9 mouse cellular contexts compared by ENCODE assay signal in genomic region chr17:24667416-24667815, GRCm38 (mm10). TPM values are rescaled to one million over a fixed set of nuclear protein-coding genes. Genes with fewer than 3 reads are reported as not detected.
DNase-seq lines count a peak whose midpoint lies in the region; ATAC-seq and TF ChIP-seq lines count a peak whose summit lies in the region.
"Had no signal": no experiment of that assay in that cellular context is flagged by ENCODE, and none has a peak within 500 bp of the region (broad histone marks: within the 10 kb centered on the region; RNA-seq: fewer than 3 reads in every experiment).

No protein-coding gene starts in this region.

- peak; percentile 65 to 86 for DNase-seq in adrenal gland, adult (ENCODE audit: inconsistent age in 2 of 2, low spot score in 1 of 2)
- no peak for DNase-seq in adrenal gland, adult 8-10 months
- peak; percentile 38 for DNase-seq in neural tube, embryonic 11.5 days (ENCODE audit: low spot score)
- DNase-seq in cerebellum, postnatal 10 days, result peak; percentile 85 to 86
- peak; percentile 72 for DNase-seq in hindbrain, postnatal 0 days (ENCODE audit: low spot score)
- DNase-seq in lung, postnatal 36 days, result peak; percentile 91
- peak; percentile 68 for DNase-seq in thymus, postnatal 25 days

- no peak overlapping the region for H3K27ac ChIP-seq in neural tube, embryonic 11.5 days (ENCODE audit: low read depth, low read length)
- no peak overlapping the region for H3K27ac ChIP-seq in neural tube, embryonic 15.5 days (replicated peaks)
- H3K27ac ChIP-seq in hindbrain, postnatal 0 days, result no peak overlapping the region
- H3K27ac ChIP-seq: heart, embryonic 13.5 days had no signal

- H3K27me3 ChIP-seq in neural tube, embryonic 11.5 days (ENCODE audit: control insufficient read depth, insufficient read depth, low read length), result no peaks in the 10 kb centered on the region
- no peaks in the 10 kb centered on the region for H3K27me3 ChIP-seq in neural tube, embryonic 15.5 days (replicated peaks)
- H3K27me3 ChIP-seq in hindbrain, postnatal 0 days (ENCODE audit: insufficient read depth, low read length), result no peaks in the 10 kb centered on the region

- peak; percentile 80 for TF ChIP-seq CTCF in hindbrain, postnatal 0 days (IDR thresholded peaks at IDR 0.05; ENCODE audit: low read depth)

- 36% methylated on average over 6 of the region's 6 CpGs for WGBS in neural tube, embryonic 11.5 days
- WGBS in neural tube, embryonic 15.5 days, result 30% methylated on average over 6 of the region's 6 CpGs
- 24% methylated on average over 6 of the region's 6 CpGs for WGBS in hindbrain, postnatal 0 days

- ATAC-seq in neural tube, embryonic 11.5 days (ENCODE audit: insufficient read depth, low FRiP score, low TSS enrichment), result no peak
- no peak for ATAC-seq in neural tube, embryonic 15.5 days (ENCODE audit: low FRiP score)
- no peak for ATAC-seq in hindbrain, postnatal 0 days

- no peak overlapping the region for H3K9ac ChIP-seq in neural tube, embryonic 11.5 days (ENCODE audit: low read length)
- no peak overlapping the region for H3K9ac ChIP-seq in neural tube, embryonic 15.5 days (replicated peaks)
- no peak overlapping the region for H3K9ac ChIP-seq in hindbrain, postnatal 0 days (replicated peaks; ENCODE audit: low read length)
- H3K9ac ChIP-seq: heart, embryonic 13.5 days had no signal

- H3K4me1 ChIP-seq in neural tube, embryonic 11.5 days (ENCODE audit: control insufficient read depth, insufficient read depth, low read length), result peaks cover 24% of the 10 kb centered on the region
- H3K4me1 ChIP-seq in neural tube, embryonic 15.5 days, result peaks cover 32% of the 10 kb centered on the region
- peaks cover 14% of the 10 kb centered on the region for H3K4me1 ChIP-seq in hindbrain, postnatal 0 days (ENCODE audit: insufficient read depth, low read length)

- no peaks in the 10 kb centered on the region for H3K36me3 ChIP-seq in neural tube, embryonic 11.5 days (ENCODE audit: control insufficient read depth, insufficient read depth, low read length)
- no peaks in the 10 kb centered on the region for H3K36me3 ChIP-seq in neural tube, embryonic 15.5 days
- no peaks in the 10 kb centered on the region for H3K36me3 ChIP-seq in hindbrain, postnatal 0 days (ENCODE audit: insufficient read depth, low read length)
- H3K36me3 ChIP-seq: heart, embryonic 13.5 days had no signal

- no peaks in the 10 kb centered on the region for H3K9me3 ChIP-seq in neural tube, embryonic 11.5 days (ENCODE audit: control insufficient read depth, low read length)
- H3K9me3 ChIP-seq in neural tube, embryonic 15.5 days (replicated peaks), result no peaks in the 10 kb centered on the region
- H3K9me3 ChIP-seq in hindbrain, postnatal 0 days (ENCODE audit: low read length), result no peaks in the 10 kb centered on the region
- H3K9me3 ChIP-seq: heart, embryonic 13.5 days had no signal

- no peak overlapping the region for H3K4me2 ChIP-seq in neural tube, embryonic 11.5 days (ENCODE audit: low read depth)
- H3K4me2 ChIP-seq in neural tube, embryonic 15.5 days, result no peak overlapping the region
- H3K4me2 ChIP-seq in hindbrain, postnatal 0 days (ENCODE audit: low read depth, low read length), result no peak overlapping the region
- H3K4me2 ChIP-seq: heart, embryonic 13.5 days had no signal

- H3K4me3 ChIP-seq in neural tube, embryonic 11.5 days (ENCODE audit: low read depth, low read length), result no peak overlapping the region
- no peak overlapping the region for H3K4me3 ChIP-seq in neural tube, embryonic 15.5 days (replicated peaks)
- H3K4me3 ChIP-seq in hindbrain, postnatal 0 days (ENCODE audit: low read length), result no peak overlapping the region
- H3K4me3 ChIP-seq: heart, embryonic 13.5 days had no signal

RNA-seq across cellular contexts. Expression of gene Zfp598, which starts 2.1 kb away (rescaled TPM):
- 10 to 100 TPM; 44.9 to 59.4 (median 50.8) TPM for total RNA-seq in adrenal gland, adult 8-10 months (2022)
- 31.8 and 35.7 TPM in 2 replicates for polyA plus RNA-seq in neural tube, embryonic 11.5 days (2014; fragmentation: Nextera tagmentation; extraction: Ambion mirVana)
- polyA plus RNA-seq in neural tube, embryonic 15.5 days (2015; fragmentation: Nextera tagmentation; extraction: Ambion mirVana), result 19.2 and 20.5 TPM in 2 replicates
- total RNA-seq in hindbrain, postnatal 0 days (2014; rRNA removed), result 40.9 and 47.0 TPM in 2 replicates
- 14.2 and 14.6 TPM in 2 replicates for polyA plus RNA-seq in hindbrain, postnatal 0 days (2015; fragmentation: Nextera tagmentation; extraction: Ambion mirVana)

RNA-seq across cellular contexts. Expression of gene Npw, which starts 9.2 kb away (rescaled TPM):
- total RNA-seq in adrenal gland, adult 8-10 months (2022), result not detected
- not detected in 2 replicates for polyA plus RNA-seq in neural tube, embryonic 11.5 days (2014; fragmentation: Nextera tagmentation; extraction: Ambion mirVana)
- 0.42 and 0.51 TPM in 2 replicates for polyA plus RNA-seq in neural tube, embryonic 15.5 days (2015; fragmentation: Nextera tagmentation; extraction: Ambion mirVana)
- total RNA-seq in hindbrain, postnatal 0 days (2014; rRNA removed), result 0.78 TPM in 1 of 2 replicates, not detected in the other
- 0.65 and 0.81 TPM in 2 replicates for polyA plus RNA-seq in hindbrain, postnatal 0 days (2015; fragmentation: Nextera tagmentation; extraction: Ambion mirVana)
- polyA plus RNA-seq: heart, embryonic 13.5 days had no signal

RNA-seq across cellular contexts. Expression of gene Slc9a3r2, which starts 17.3 kb away (rescaled TPM):
- 10 to 100 TPM; 45.9 to 78.6 (median 73.7) TPM for total RNA-seq in adrenal gland, adult 8-10 months (2022)
- 36.7 and 38.8 TPM in 2 replicates for polyA plus RNA-seq in neural tube, embryonic 11.5 days (2014; fragmentation: Nextera tagmentation; extraction: Ambion mirVana)
- polyA plus RNA-seq in neural tube, embryonic 15.5 days (2015; fragmentation: Nextera tagmentation; extraction: Ambion mirVana), result 60.2 and 65.7 TPM in 2 replicates
- total RNA-seq in hindbrain, postnatal 0 days (2014; rRNA removed), result 72.8 and 91.1 TPM in 2 replicates
- 57.6 and 60.6 TPM in 2 replicates for polyA plus RNA-seq in hindbrain, postnatal 0 days (2015; fragmentation: Nextera tagmentation; extraction: Ambion mirVana)

RNA-seq across cellular contexts. Expression of gene Syngr3, which starts 22.3 kb away (rescaled TPM):
- 1 to 10 TPM; 2.4 to 5.5 (median 3.8) TPM for total RNA-seq in adrenal gland, adult 8-10 months (2022)
- polyA plus RNA-seq in neural tube, embryonic 11.5 days (2014; fragmentation: Nextera tagmentation; extraction: Ambion mirVana), result 14.6 and 18.1 TPM in 2 replicates
- 214 and 242 TPM in 2 replicates for polyA plus RNA-seq in neural tube, embryonic 15.5 days (2015; fragmentation: Nextera tagmentation; extraction: Ambion mirVana)
- total RNA-seq in hindbrain, postnatal 0 days (2014; rRNA removed), result 331 and 347 TPM in 2 replicates
- 280 and 294 TPM in 2 replicates for polyA plus RNA-seq in hindbrain, postnatal 0 days (2015; fragmentation: Nextera tagmentation; extraction: Ambion mirVana)

RNA-seq across cellular contexts. Expression of gene Gfer, which starts 28.5 kb away (rescaled TPM):
- total RNA-seq in adrenal gland, adult 8-10 months (2022), result 10 to 100 TPM; 31.7 to 35.6 (median 32.6) TPM
- polyA plus RNA-seq in neural tube, embryonic 11.5 days (2014; fragmentation: Nextera tagmentation; extraction: Ambion mirVana), result 50.8 and 53.0 TPM in 2 replicates
- 36.5 and 37.9 TPM in 2 replicates for polyA plus RNA-seq in neural tube, embryonic 15.5 days (2015; fragmentation: Nextera tagmentation; extraction: Ambion mirVana)
- total RNA-seq in hindbrain, postnatal 0 days (2014; rRNA removed), result 21.1 and 26.1 TPM in 2 replicates
- 39.7 and 41.4 TPM in 2 replicates for polyA plus RNA-seq in hindbrain, postnatal 0 days (2015; fragmentation: Nextera tagmentation; extraction: Ambion mirVana)
